Mouse (Mus musculus) spleen, postnatal 10 days (tissue): ENCODE data around the gene Arhgap27.
"Not testable (repeated sequence)": the region's sequence is repeated elsewhere in the genome, so short reads cannot be mapped to it uniquely, and the experiment has no call there.

Source experiments
- DNase-seq, 2 experiments: peaks; one replicate each; pipeline ENCODE4 v3.0.0; 2021 to 2022; ENCODE audit warnings: low spot score in 2 of 2

Gene Arhgap27

GRCm38 (mm10) chr11:103363214-103364148 lies at the start of gene Arhgap27:
Gene Arhgap27 (minus strand): TSS chr11:103363692.
- peak; percentile 44 to 65 for DNase-seq

DNA sequence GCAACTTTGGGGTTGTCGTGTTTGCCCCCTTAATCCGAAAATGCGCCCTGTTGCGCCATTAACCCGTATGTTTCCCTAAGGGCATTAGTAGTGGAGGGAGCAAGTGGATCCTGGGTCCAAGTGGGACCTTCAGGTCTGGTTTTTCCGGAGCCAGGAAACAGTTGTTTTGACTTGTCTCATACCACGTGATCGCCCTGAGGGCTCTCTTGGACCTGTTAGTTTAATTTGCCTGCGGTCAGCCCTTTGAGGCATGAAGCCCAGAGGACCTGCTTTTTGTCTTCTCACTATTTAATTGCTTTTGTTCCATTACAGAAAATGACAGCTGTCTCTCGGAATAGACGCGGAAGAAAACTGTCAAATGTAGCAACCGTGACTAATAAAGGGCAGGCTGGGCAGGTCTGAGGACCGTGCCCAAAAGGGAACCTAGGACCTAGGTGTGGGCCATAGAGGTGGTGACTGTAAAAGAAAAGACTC lies 49.5 kb upstream of the Arhgap27 start:
- peak in 1 of 2 experiments; percentile 67 for DNase-seq

GRCm38 (mm10) chr11:103411981-103412949 lies 48.8 kb upstream of the Arhgap27 start, which contains the start of gene Plekhm1:
Gene Plekhm1 (minus strand): TSS chr11:103412687.
- peak; percentile 89 to 98 for DNase-seq

- no peak for DNase-seq
Measured at GRCm38 (mm10) chr11:103411301-103411700, 47.8 kb upstream of the Arhgap27 start.

GRCm38 (mm10) chr11:103408880-103409279 lies 45.4 kb upstream of the Arhgap27 start:
- DNase-seq: no peak

- DNase-seq: not testable (repeated sequence)
Measured at GRCm38 (mm10) chr11:103407136-103407535, 43.6 kb upstream of the Arhgap27 start.

- no peak for DNase-seq
Measured at GRCm38 (mm10) chr11:103406551-103406950, 43.1 kb upstream of the Arhgap27 start.

- DNase-seq: no peak
Measured at GRCm38 (mm10) chr11:103405814-103406213, 42.3 kb upstream of the Arhgap27 start.

- DNase-seq: no peak
Measured at GRCm38 (mm10) chr11:103404618-103405017, 41.1 kb upstream of the Arhgap27 start.

DNA sequence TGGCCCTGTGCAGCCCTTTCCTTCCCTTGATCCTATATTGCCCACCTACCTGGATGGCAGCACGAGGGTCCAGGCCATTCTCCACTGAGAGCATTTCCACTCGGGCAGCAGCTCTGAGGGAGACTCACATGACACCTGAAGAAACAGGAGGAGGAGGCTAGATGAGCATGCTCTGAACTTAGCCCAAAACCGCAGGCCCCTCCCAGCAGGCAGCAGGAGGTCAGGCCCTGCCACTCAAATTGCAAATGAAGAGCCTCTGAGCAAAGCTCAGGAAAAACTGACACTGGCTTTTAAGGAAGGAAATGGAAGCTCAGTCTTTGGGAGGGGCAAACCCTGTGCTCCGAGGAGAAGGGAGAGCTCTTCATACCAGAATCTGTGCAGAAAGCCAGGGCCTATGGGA lies 40.3 kb upstream of the Arhgap27 start:
- no peak for DNase-seq

DNA sequence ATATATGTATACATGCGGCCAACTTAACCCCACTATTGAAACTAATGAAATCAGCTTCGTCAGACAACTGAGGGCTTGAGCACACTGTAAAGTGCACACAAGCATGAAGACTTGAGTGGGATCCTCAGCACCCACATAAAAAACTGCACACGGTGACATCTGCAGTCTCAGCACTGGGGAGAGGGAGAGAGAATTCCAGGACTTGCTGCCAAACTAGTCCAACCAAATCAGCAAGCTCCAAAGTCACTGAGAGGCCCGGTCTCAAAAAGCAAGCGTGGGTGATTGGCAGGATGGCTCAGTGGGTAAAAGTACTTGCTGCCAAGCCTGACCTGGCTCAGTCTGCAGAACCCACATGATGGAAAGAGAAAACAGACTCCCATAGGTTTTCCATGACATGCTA lies 39.2 kb upstream of the Arhgap27 start:
- no peak for DNase-seq

DNA sequence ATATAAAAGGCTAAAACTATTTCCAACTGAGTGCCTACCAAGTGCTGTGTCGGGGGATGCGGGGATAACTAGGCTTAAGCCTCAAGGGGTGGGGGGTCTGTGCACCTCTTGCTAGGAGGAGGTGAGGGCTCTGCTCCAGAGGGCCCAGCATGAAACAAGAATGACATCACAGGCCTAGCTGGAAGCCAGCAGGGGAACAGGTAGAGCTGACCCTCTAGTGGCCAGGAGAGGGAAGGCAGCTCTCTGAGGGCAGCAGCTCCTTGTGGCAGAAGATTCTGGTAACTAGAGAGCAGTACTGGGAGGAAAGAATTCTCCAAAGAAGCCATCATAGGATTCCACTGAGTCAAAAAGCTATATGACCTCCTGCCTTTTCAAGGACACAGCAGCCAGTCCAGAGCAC lies 38.7 kb upstream of the Arhgap27 start:
- peak; percentile 26 to 72 for DNase-seq

GRCm38 (mm10) chr11:103399986-103400385 lies 36.5 kb upstream of the Arhgap27 start:
- DNase-seq: no peak

DNA sequence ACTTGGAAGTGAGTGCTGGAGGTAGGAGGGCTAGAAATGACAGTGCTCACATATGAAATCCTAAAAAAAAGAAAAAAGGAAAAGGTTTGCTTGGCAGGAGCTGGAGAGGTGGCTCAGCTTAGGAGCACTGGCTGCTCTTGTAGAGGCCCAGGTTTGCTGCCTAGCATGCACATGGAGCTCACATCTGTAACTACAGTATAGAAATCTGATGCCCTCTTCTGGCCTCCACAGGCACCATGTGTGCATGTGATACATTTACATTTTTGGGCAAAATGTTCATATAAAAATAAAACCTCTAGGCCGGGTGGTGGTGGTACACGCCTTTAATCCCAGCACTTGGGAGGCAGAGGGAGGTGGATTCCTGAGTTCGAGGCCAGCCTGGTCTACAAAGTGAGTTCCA lies 35.6 kb upstream of the Arhgap27 start:
- no peak for DNase-seq

DNA sequence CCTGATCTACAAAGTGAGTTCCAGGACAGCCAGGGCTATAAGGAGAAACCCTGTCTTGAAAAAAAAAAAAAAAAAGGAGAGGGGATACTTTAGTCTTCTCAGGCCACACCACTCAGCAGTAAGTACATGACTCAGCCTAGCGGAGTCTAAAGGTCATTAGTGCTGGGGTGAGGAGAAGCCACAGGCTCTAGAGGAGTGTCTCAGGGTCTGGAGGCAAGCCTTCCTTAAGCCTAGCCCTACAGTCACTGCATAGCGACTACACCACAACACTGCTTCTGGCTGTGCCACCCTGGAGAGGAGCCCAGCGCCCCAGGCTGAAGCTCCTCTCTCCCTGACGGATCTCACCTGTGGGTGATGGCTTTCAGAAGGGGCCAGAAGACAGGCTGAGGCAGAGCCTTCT lies 33.2 kb upstream of the Arhgap27 start:
- DNase-seq: no peak

- DNase-seq: no peak
Measured at GRCm38 (mm10) chr11:103396236-103396635, 32.7 kb upstream of the Arhgap27 start.

DNA sequence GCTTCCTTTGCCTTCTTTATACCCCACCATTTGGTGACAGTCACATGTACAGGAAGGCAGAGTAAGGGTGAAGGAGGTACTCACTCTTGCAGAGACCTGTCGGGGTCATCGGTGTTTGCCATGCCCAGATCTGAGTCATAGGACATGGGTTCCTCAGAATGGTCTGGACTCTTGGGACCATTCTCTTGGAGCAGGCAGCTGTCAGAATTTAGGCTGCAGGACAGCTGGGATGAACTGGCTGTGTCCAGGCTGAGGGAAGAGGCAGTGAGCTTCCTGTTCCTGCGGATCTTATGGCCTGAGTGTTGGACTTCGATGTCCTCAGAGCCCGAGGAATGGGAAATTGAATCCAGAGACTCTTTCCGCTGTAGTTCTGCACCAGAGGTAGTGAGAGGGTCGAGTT lies 31.1 kb upstream of the Arhgap27 start:
- no peak for DNase-seq

DNA sequence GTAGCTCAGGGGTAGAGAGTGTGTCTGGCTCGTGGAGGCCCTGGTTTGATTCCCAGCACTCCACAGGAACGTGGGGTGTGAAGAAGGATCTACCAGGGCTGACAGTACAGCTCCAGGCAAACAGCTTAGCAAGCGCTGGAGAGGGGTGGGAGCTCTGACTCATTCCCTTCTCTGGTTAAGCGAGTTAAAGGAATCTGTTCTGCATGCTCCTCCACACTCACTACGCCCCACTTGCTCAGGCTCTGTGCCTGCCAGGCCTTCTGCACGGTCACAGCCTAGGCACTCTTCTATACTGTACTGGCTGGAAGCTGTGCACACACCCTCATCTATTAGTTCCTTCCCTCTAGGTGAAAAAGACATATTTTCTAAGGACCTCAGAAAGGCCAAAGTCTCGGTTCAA lies 30.5 kb upstream of the Arhgap27 start:
- DNase-seq: no peak

DNA sequence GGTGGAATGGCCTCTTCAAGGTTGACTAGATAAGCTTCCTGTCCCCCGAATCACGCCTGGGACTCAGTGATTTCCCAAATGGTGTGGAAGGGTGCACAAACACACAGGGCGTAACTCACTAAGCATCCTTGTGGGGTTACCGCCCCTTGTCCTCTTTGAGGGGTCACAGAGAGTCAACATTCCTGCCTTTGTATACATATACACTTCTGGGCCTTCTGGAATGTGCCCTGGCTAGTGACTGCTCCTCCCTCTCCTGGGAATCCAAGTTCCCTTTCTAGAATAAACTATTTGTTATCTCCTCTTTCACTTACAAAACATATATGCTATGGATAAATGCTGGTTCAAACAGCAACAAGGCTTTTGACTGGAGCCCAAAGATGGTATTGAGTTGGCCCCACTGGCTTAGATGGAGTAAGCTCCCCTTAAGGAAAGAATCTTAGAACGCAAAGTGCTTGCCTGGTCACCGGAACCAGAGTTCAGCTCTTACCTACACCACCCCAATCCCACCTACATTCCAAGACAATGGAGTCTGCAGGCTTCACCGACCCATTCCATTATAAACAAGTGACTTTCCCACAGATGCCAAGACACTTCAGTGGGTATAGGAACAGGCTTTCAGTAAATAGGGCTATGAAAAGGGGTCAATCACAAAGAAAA lies 24.5 kb upstream of the Arhgap27 start:
- no peak for DNase-seq

DNA sequence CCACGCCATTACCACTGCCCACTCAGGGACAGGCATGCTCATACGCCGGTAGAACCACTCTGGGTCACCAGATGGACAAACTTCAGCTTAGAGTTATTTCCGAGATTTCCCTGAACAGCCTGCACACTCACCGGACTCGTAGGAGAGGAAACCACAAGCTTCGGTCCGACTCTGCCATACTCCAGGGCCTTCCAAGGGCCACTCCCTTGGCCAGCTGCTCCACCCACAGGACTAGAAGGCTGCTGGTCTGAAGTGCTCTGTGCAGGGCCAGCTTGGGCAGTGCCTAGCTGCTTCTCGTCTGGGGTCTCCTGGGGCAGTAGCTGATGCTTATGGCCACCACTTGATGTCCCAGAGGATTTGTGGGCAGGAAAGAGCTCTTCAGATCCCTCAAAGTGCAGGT lies 23.3 kb upstream of the Arhgap27 start:
- no peak for DNase-seq

- DNase-seq: peak in 1 of 2 experiments; percentile 35
Measured at GRCm38 (mm10) chr11:103381956-103382613, 18.6 kb upstream of the Arhgap27 start.
